Mouse (Mus musculus) liver, embryonic 14.5 days (tissue): ENCODE results near the gene Gm17581. TPM values are rescaled to one million over a fixed set of nuclear protein-coding genes. Genes with fewer than 3 reads are reported as not detected.
"Not testable (repeated sequence)": the region's sequence is repeated elsewhere in the genome, so short reads cannot be mapped to it uniquely, and the experiment has no call there.

Experiments used
- ATAC-seq: fragments of 200-750 bp; cut with Nextera tagmentation; 2 replicates; pipeline ENCODE4 v1.8.0; 2017; ENCODE audit warnings: moderate number of reproducible peaks, mild to moderate bottlenecking, moderate library complexity; ENCODE audit not compliant: insufficient read depth
- DNase-seq, 3 experiments: peaks; one replicate each; pipeline ENCODE4 v3.0.0-alpha.2; 2012 to 2013; ENCODE audit warnings: low read depth in 3 of 3, low spot score in 3 of 3
- H3K27ac ChIP-seq: fragments of 300-500 bp; sonication (generic); 2 replicates; pipeline ENCODE4 v1.5.1; 2014; ENCODE audit warnings: moderate library complexity, mild to moderate bottlenecking, control low read depth, inconsistent platforms
- H3K27me3 ChIP-seq: fragments of 300-500 bp; sonication (generic); 2 replicates; pipeline ENCODE4 v1.6.1; 2014; ENCODE audit warnings: mild to moderate bottlenecking, low read length, moderate library complexity; ENCODE audit not compliant: control insufficient read depth, insufficient read depth
- H3K36me3 ChIP-seq: fragments of 300-500 bp; sonication (generic); replicated peaks from 2 replicates; pipeline ENCODE4 v1.6.1; 2014; ENCODE audit warnings: low read depth; ENCODE audit not compliant: control insufficient read depth, insufficient read depth
- H3K4me1 ChIP-seq, 2 experiments: fragments of 200-500 bp in 1 of 2; fragments of 300-500 bp in 1 of 2; sonication (generic) in 1 of 2; replicated peaks; 2 replicates each; pipeline ENCODE4 v1.6.1; 2012 to 2014; ENCODE audit warnings: antibody characterized with exemption in 1 of 2, inconsistent platforms in 1 of 2, low read length in 1 of 2; ENCODE audit not compliant: control insufficient read depth in 2 of 2, insufficient read depth in 2 of 2
- H3K4me2 ChIP-seq: fragments of 300-500 bp; sonication (generic); 2 replicates; pipeline ENCODE4 v1.6.1; 2014; ENCODE audit warnings: low read depth, mild to moderate bottlenecking, control low read depth, moderate library complexity
- H3K4me3 ChIP-seq, 2 experiments: fragments of 200-500 bp in 1 of 2; fragments of 300-500 bp in 1 of 2; sonication (generic) in 1 of 2; 2 replicates each; pipeline ENCODE4 v1.5.1; 2012 to 2014; ENCODE audit warnings: low read depth in 2 of 2, low read length in 2 of 2, mild to moderate bottlenecking in 2 of 2, control low read depth in 1 of 2, inconsistent platforms in 1 of 2, moderate library complexity in 1 of 2; ENCODE audit not compliant: insufficient read depth in 1 of 2
- H3K9ac ChIP-seq: fragments of 300-500 bp; sonication (generic); replicated peaks from 2 replicates; pipeline ENCODE4 v1.6.1; 2014; ENCODE audit warnings: mild to moderate bottlenecking, control low read depth, moderate library complexity
- H3K9me3 ChIP-seq: fragments of 300-500 bp; sonication (generic); 2 replicates; pipeline ENCODE4 v1.6.1; 2016; ENCODE audit warnings: low read length, mixed read lengths; ENCODE audit not compliant: control insufficient read depth
- CTCF ChIP-seq: IDR thresholded peaks from 2 replicates; pipeline ENCODE4 v1.5.1; 2016; ENCODE audit warnings: antibody characterized with exemption, low read depth, control low read depth
- EP300 ChIP-seq: IDR thresholded peaks from 2 replicates; pipeline ENCODE4 v1.6.1; 2016; ENCODE audit warnings: antibody characterized with exemption, low read depth
- WGBS: fragments of 180-500 bp; shearing (Covaris S2); extraction: QIAGEN DNeasy Blood & Tissue Kit; methylation state at CpG from one replicate; pipeline ENCODE4 v1.1.7; 2014; ENCODE audit not compliant: insufficient replicate concordance; 5-methylcytosine and 5-hydroxymethylcytosine counted together
- polyA plus RNA-seq, 2 experiments: library from polyadenylated mRNA; depleted of rRNA in 1 of 2; stranded (reverse) in 1 of 2; unstranded in 1 of 2; fragments of >200 nt; fragmentation: Nextera tagmentation in 1 of 2; extraction: Ambion mirVana in 1 of 2; gene quantifications; 2 replicates each; pipeline versions ENCODE4 v1.2.1 to v1.2.3; 2012 to 2014

The Gm17581 gene
- polyA plus RNA-seq, 2 experiments: not detected

DNA sequence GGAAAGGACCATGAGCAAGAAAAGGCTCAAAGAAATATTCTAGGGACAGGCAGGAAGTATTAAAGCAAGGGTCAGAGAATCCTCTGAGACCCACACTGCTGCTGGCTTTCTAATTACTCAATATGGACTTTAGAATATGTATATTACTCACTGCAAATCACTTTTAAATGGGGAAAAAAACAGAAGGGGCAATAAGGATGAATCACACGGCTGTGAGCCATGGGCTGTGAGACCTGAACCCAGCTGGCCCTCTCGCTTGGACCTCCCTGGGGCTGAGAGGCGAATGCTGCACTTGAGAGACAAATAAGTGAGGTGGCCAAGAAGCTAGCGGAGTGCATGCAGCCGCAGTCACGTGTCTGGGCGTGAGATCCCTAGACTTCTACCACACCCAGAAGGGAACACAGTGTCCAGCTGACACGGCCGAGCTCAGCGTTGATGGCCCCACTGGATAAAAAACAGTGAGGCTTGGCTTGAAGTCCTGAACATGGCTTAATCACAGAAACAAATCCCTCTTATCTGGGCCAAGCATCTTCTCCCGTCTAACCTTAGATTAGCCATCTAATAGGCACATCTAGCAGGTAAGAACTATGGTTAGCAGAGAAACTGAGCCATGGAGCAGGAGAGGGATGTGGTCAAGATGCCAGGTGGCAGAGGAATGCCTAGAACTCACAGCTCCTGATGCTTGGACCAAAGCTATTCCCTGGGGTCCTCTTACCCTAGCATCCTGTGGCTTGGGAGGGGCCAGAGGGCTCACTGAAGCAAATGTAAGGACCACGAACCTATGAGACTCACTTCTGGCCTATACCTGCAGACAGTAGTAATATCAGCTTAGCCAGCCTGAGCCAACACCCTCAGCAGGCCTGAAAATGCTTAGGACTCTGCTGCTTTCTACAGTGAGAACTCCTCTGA, 18.3 kb downstream of the Gm17581 start:
- 78% methylated on average over 12 of the region's 12 CpGs for WGBS
- no peak for ATAC-seq
- H3K36me3 ChIP-seq: no peaks in the 10 kb centered on the region
- DNase-seq: no peak
- TF ChIP-seq EP300 (no peak), CTCF (no peak)
- no peak overlapping the region for H3K9ac ChIP-seq
- H3K4me3 ChIP-seq: no peak overlapping the region
- H3K9me3 ChIP-seq: no peaks in the 10 kb centered on the region
- H3K4me1 ChIP-seq: no peaks in the 10 kb centered on the region
- no peak overlapping the region for H3K27ac ChIP-seq
- H3K27me3 ChIP-seq: no peaks in the 10 kb centered on the region
- no peak overlapping the region for H3K4me2 ChIP-seq

DNA sequence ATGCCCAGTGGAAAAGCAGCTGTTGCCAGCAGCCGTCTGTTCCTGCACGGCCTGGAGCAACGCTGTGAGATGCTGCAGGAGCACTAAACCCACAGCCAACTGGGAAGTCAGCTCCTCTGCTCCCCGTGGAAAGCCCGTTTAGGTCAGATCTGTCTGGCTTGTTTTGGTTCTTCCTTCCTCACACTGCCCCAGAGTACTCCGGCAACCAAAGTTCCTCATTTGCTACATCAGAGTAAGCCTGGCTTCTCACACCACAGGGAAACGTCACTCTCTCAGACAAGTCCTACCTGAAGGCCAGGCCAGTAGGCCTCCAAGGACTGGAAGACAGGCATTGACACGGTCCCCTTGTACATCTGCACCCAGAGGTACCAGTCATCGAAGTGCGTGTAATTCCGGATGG, 25.1 kb downstream of the Gm17581 start:
- ATAC-seq (no peak), DNase-seq (no peak)
- no peak overlapping the region for H3K4me2 ChIP-seq
- no peaks in the 10 kb centered on the region for H3K9me3 ChIP-seq
- no peaks in the 10 kb centered on the region for H3K27me3 ChIP-seq
- H3K36me3 ChIP-seq: no peaks in the 10 kb centered on the region; the same call in 1 of the 2 replicates
- TF ChIP-seq CTCF: no peak
- no peak for TF ChIP-seq EP300
- H3K27ac ChIP-seq: no peak overlapping the region
- whole genome bisulfite sequencing: 60% methylated on average over 11 of the region's 11 CpGs
- no peak overlapping the region for H3K9ac ChIP-seq
- H3K4me1 ChIP-seq: no peaks in the 10 kb centered on the region
- no peak overlapping the region for H3K4me3 ChIP-seq

DNA sequence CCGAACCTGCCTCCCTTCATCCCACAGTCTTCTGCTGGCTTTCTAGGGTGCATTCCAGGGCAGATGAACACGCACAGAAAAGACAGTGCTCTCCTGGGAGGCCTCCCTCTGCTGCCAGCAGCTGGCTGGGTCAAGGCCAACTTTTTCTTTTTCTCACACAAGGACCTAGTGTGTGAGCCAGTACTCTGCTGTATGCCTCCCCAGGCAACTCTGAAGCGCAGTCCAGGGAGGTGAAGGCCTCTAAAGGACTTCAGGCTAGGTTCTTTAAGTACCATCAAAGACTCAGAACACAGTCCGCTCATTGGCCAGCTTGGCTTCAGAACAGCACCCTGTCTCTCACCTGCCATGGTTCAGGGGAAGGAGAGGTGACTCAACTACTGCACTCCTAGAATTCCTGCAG, 28.4 kb downstream of the Gm17581 start:
- ATAC-seq (no peak), DNase-seq (no peak)
- Histone ChIP-seq H3K4me2 (no peak overlapping the region), H3K9me3 (no peaks in the 10 kb centered on the region), H3K4me1 (no peaks in the 10 kb centered on the region), H3K27ac (no peak overlapping the region), H3K9ac (no peak overlapping the region), H3K27me3 (no peaks in the 10 kb centered on the region), H3K36me3 (no peaks in the 10 kb centered on the region; the same call in 1 of the 2 replicates), H3K4me3 (no peak overlapping the region)
- TF ChIP-seq CTCF (no peak), EP300 (no peak)
- WGBS: 73% methylated on average over 4 of the region's 4 CpGs

DNA sequence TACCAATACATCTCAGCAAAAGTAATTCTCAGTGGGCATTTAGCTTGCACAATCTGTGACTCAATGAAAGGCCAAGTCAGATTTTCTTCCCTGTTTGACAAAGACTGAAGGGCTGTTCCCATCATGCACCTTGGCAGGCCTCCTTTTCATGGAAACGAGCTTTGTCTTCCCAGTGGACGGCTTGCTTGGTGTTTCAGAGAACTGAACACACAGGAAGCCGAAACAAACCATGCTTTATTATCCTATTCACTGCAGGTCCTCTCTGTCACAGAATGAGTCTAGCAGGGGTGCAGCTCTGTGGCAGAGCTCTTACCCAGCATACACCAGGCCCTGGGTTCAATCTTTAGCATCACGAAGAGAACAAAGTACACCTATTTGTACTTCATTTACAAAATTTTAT, 32.0 kb downstream of the Gm17581 start:
- no peaks in the 10 kb centered on the region for H3K4me1 ChIP-seq
- DNase-seq: no peak

DNA sequence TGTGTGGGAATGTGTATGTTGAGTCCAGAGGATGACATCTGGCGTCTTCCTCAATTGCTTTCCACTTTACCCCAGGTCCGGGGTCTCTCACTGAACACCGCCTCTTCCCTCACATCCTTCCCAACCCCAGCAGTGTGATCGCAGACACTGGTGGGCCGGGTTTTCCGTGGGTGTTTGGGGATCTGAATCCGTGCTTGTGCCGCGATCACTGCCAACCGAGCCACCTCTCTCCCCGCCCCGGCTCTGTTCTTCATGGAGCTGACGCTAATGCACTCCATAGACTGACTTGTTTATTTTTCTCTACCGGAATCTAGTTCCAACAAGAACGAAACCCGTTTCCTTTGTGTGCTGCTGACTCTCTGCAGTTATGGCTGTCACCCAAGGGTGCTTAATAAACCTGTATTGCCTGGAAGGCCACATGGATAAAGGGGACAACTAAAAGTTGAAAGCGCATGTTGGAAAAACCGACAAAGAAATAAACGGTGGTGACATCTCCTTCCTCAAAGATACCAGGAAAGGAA, 34.2 kb downstream of the Gm17581 start:
- Histone ChIP-seq H3K4me3 (no peak overlapping the region), H3K9me3 (no peaks in the 10 kb centered on the region), H3K9ac (no peak overlapping the region), H3K27me3 (no peaks in the 10 kb centered on the region), H3K36me3 (no peaks in the 10 kb centered on the region; the same call in 1 of the 2 replicates), H3K4me2 (no peak overlapping the region), H3K4me1 (no peaks in the 10 kb centered on the region), H3K27ac (no peak overlapping the region)
- DNase-seq: no peak
- WGBS: 84% methylated on average over 19 of the region's 19 CpGs
- ATAC-seq: no peak
- TF ChIP-seq CTCF: no peak

More for the DNA sequence above, 32.0 kb downstream of the Gm17581 start:
- no peaks in the 10 kb centered on the region; the same call in 1 of the 2 replicates for H3K36me3 ChIP-seq
- no peak overlapping the region for H3K4me2 ChIP-seq
- 60% methylated on average over 4 of the region's 4 CpGs for whole genome bisulfite sequencing
- no peak overlapping the region for H3K9ac ChIP-seq
- no peak overlapping the region for H3K4me3 ChIP-seq
- H3K9me3 ChIP-seq: no peaks in the 10 kb centered on the region
- H3K27ac ChIP-seq: no peak overlapping the region
- H3K27me3 ChIP-seq: no peaks in the 10 kb centered on the region
- ATAC-seq: no peak
- TF ChIP-seq CTCF: no peak
- TF ChIP-seq EP300: no peak

DNA sequence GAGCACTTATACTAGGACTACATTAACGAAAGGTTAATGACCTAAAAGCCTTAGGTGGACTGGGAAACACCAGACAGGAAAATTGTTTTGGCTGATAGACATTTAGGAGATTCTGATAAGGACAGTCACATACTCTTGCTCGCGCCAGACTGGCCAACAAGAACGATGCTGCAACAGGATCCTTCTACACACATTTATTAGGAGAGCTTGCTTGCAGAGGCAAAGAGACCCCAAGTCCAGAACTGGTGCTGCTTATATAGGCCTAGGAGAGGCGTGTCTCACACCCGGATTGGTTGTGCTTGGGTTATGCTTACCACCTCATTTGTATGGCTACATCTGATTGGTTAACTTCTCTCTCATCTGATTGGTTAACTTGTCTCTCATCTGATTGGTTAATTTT, 37.2 kb downstream of the Gm17581 start:
- not testable (repeated sequence) for ATAC-seq, H3K4me3 ChIP-seq, H3K4me1 ChIP-seq, H3K27ac ChIP-seq, H3K27me3 ChIP-seq, H3K4me2 ChIP-seq, H3K9ac ChIP-seq, H3K9me3 ChIP-seq, H3K36me3 ChIP-seq, DNase-seq
- 75% methylated on average over 6 of the region's 6 CpGs for WGBS
